Mouse (Mus musculus) midbrain, embryonic 11.5 days (tissue): ENCODE measurements at regions not wholly inside any gene's neighbourhood (a gene's known extent, or its start where the extent isn't known, plus 50 kb on each side); places are given as distances from the start of the nearest gene placed in this dataset.

Experiments used
- ATAC-seq: fragments of 200-750 bp; cut with Nextera tagmentation; 2 replicates; pipeline ENCODE4 v1.8.0; 2017; ENCODE audit warnings: moderate TSS enrichment, moderate library complexity; ENCODE audit not compliant: low FRiP score
- DNase-seq: peaks from one replicate; pipeline ENCODE4 v3.0.0; 2015; ENCODE audit warnings: low spot score; ENCODE audit errors: missing footprints
- H3K27ac ChIP-seq: fragments of 300-500 bp; sonication (generic); 2 replicates; pipeline ENCODE4 v1.5.1; 2014; ENCODE audit warnings: low read depth, low read length
- H3K27me3 ChIP-seq: fragments of 300-500 bp; sonication (generic); 2 replicates; pipeline ENCODE4 v1.6.1; 2014; ENCODE audit warnings: mild to moderate bottlenecking, low read length, moderate library complexity, mixed read lengths; ENCODE audit not compliant: control insufficient read depth, insufficient read depth
- H3K36me3 ChIP-seq: fragments of 300-500 bp; sonication (generic); 2 replicates; pipeline ENCODE4 v1.6.1; 2014; ENCODE audit warnings: mild to moderate bottlenecking, low read length, moderate library complexity, mixed read lengths; ENCODE audit not compliant: control insufficient read depth, insufficient read depth
- H3K4me1 ChIP-seq: fragments of 300-500 bp; sonication (generic); 2 replicates; pipeline ENCODE4 v1.6.1; 2014; ENCODE audit warnings: low read length; ENCODE audit not compliant: control insufficient read depth, insufficient read depth
- H3K4me2 ChIP-seq: fragments of 300-500 bp; sonication (generic); 2 replicates; pipeline ENCODE4 v1.6.1; 2014; ENCODE audit warnings: mild to moderate bottlenecking, moderate library complexity
- H3K4me3 ChIP-seq: fragments of 300-500 bp; sonication (generic); 2 replicates; pipeline ENCODE4 v1.5.1; 2014; ENCODE audit warnings: low read depth, low read length
- H3K9ac ChIP-seq: fragments of 300-500 bp; sonication (generic); 2 replicates; pipeline ENCODE4 v1.6.1; 2014; ENCODE audit warnings: low read length
- H3K9me3 ChIP-seq: fragments of 300-500 bp; sonication (generic); 2 replicates; pipeline ENCODE4 v1.6.1; 2016; ENCODE audit warnings: low read length; ENCODE audit not compliant: control insufficient read depth
- WGBS: fragments of 180-500 bp; shearing (Covaris S2); extraction: QIAGEN DNeasy Blood & Tissue Kit; methylation state at CpG from one replicate; pipeline ENCODE4 v1.1.7; 2014; 5-methylcytosine and 5-hydroxymethylcytosine counted together

DNA sequence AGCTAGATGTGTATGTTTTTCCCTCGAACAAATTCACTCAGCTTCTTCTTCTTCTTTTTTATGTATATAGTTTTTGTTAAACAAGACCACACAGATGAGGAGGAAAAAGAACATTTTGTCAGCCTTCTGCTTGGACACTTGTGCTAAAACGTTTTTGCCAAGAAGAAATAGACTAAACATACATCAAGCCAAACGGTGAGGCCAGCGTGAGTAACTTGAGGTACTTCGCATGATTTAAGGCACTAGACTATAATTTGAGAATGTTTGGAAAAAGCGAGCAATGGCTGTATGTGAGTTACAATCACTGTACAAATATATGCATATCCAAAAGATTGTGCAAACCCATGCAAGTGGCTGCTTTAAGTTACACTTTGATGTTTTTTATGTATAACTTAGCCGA is 201.8 kb upstream of the Gm9747 start:
- DNase-seq (no peak), ATAC-seq (no peak)
- no peak overlapping the region for H3K4me2 ChIP-seq
- H3K4me3 ChIP-seq, result no peak overlapping the region
- no peaks in the 10 kb centered on the region for H3K36me3 ChIP-seq
- H3K4me1 ChIP-seq, result no peaks in the 10 kb centered on the region
- H3K27me3 ChIP-seq, result no peaks in the 10 kb centered on the region
- 84% methylated on average over 7 of the region's 7 CpGs for WGBS
- H3K27ac ChIP-seq, result no peak overlapping the region
- H3K9me3 ChIP-seq, result no peaks in the 10 kb centered on the region
- H3K9ac ChIP-seq, result no peak overlapping the region

- no peak overlapping the region for H3K4me3 ChIP-seq
- no peaks in the 10 kb centered on the region for H3K9me3 ChIP-seq
- no peaks in the 10 kb centered on the region for H3K36me3 ChIP-seq
- ATAC-seq, result no peak
- H3K4me2 ChIP-seq, result no peak overlapping the region
- no peak overlapping the region for H3K9ac ChIP-seq
- WGBS, result 91% methylated on average over 1 of the region's 1 CpGs
- H3K27ac ChIP-seq, result no peak overlapping the region
- no peaks in the 10 kb centered on the region for H3K4me1 ChIP-seq
- DNase-seq, result no peak
- no peaks in the 10 kb centered on the region for H3K27me3 ChIP-seq
Measured at GRCm38 (mm10) chr1:82032410-82032809, 200.5 kb upstream of the Gm9747 start.

GRCm38 (mm10) chr1:82038171-82038570 is 194.7 kb upstream of the Gm9747 start:
- 86% methylated on average over 4 of the region's 4 CpGs for WGBS
- H3K4me3 ChIP-seq, result no peak overlapping the region
- H3K36me3 ChIP-seq, result no peaks in the 10 kb centered on the region

DNA sequence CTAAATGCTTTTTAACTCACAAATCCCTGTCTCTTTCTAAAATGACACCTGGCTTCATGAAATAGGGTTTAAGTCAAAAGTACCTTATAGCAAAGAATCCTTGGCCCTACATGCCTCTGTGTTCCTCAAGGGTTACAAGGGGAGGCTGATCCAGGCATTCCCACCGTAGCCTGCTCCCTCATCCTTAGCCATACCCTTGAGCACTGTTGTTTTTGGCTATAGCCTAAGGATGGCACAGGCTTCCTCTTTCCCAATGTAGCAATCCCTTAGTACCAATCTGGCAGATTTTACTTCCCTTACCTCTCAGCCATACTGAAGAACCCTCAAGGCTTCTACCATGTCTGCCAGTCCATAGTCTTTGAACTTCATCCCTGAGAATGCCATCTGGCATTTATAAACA is 194.2 kb upstream of the Gm9747 start:
- no peak overlapping the region for H3K4me3 ChIP-seq
- WGBS, result 79% methylated on average over 1 of the region's 1 CpGs
- H3K27me3 ChIP-seq, result no peaks in the 10 kb centered on the region
- H3K9me3 ChIP-seq, result no peaks in the 10 kb centered on the region
- no peak overlapping the region for H3K4me2 ChIP-seq
- no peaks in the 10 kb centered on the region for H3K36me3 ChIP-seq
- no peak overlapping the region for H3K27ac ChIP-seq
- H3K9ac ChIP-seq, result no peak overlapping the region
- H3K4me1 ChIP-seq, result no peaks in the 10 kb centered on the region
- DNase-seq (no peak), ATAC-seq (no peak)

More at GRCm38 (mm10) chr1:82038171-82038570, 194.7 kb upstream of the Gm9747 start:
- Histone ChIP-seq H3K4me2 (no peak overlapping the region), H3K27me3 (no peaks in the 10 kb centered on the region), H3K9me3 (no peaks in the 10 kb centered on the region), H3K4me1 (no peaks in the 10 kb centered on the region), H3K9ac (no peak overlapping the region), H3K27ac (no peak overlapping the region)
- DNase-seq (no peak), ATAC-seq (no peak)

GRCm38 (mm10) chr1:82041286-82042050 is 191.4 kb upstream of the Gm9747 start:
- Histone ChIP-seq H3K4me1 (no peaks in the 10 kb centered on the region), H3K4me3 (no peak overlapping the region), H3K27me3 (no peaks in the 10 kb centered on the region), H3K27ac (no peak overlapping the region), H3K9me3 (no peaks in the 10 kb centered on the region), H3K9ac (no peak overlapping the region), H3K36me3 (no peaks in the 10 kb centered on the region), H3K4me2 (no peak overlapping the region)
- no peak for DNase-seq
- WGBS, result 66% methylated on average over 3 of the region's 3 CpGs
- no peak for ATAC-seq

GRCm38 (mm10) chr1:82042051-82042432 is 190.9 kb upstream of the Gm9747 start:
- Histone ChIP-seq H3K4me3 (no peak overlapping the region), H3K36me3 (no peaks in the 10 kb centered on the region), H3K4me1 (no peaks in the 10 kb centered on the region), H3K9ac (no peak overlapping the region), H3K4me2 (no peak overlapping the region), H3K9me3 (no peaks in the 10 kb centered on the region), H3K27ac (no peak overlapping the region), H3K27me3 (no peaks in the 10 kb centered on the region)
- ATAC-seq, result no peak
- no peak for DNase-seq
- 37% methylated on average over 2 of the region's 2 CpGs for WGBS

GRCm38 (mm10) chr1:82042527-82042926 is 190.4 kb upstream of the Gm9747 start:
- Histone ChIP-seq H3K4me3 (no peak overlapping the region), H3K9ac (no peak overlapping the region), H3K4me1 (no peaks in the 10 kb centered on the region), H3K4me2 (no peak overlapping the region), H3K27ac (no peak overlapping the region), H3K36me3 (no peaks in the 10 kb centered on the region), H3K27me3 (no peaks in the 10 kb centered on the region), H3K9me3 (no peaks in the 10 kb centered on the region)
- WGBS, result 25% methylated on average over 3 of the region's 3 CpGs
- DNase-seq (no peak), ATAC-seq (no peak)

- Histone ChIP-seq H3K9ac (no peak overlapping the region), H3K27me3 (no peaks in the 10 kb centered on the region), H3K4me1 (no peaks in the 10 kb centered on the region; the same call in 1 of the 2 replicates), H3K36me3 (no peaks in the 10 kb centered on the region), H3K4me3 (no peak overlapping the region), H3K27ac (no peak overlapping the region), H3K4me2 (no peak overlapping the region), H3K9me3 (no peaks in the 10 kb centered on the region)
- no peak for ATAC-seq
- DNase-seq, result no peak
- WGBS, result 78% methylated on average over 6 of the region's 6 CpGs
Measured at GRCm38 (mm10) chr1:82066291-82066690, 166.6 kb upstream of the Gm9747 start.

GRCm38 (mm10) chr1:82068571-82068970 is 164.3 kb upstream of the Gm9747 start:
- WGBS, result 84% methylated on average over 4 of the region's 4 CpGs
- DNase-seq (no peak), ATAC-seq (no peak)
- no peaks in the 10 kb centered on the region for H3K9me3 ChIP-seq
- H3K27me3 ChIP-seq, result no peaks in the 10 kb centered on the region
- H3K9ac ChIP-seq, result no peak overlapping the region
- H3K4me2 ChIP-seq, result no peak overlapping the region
- H3K36me3 ChIP-seq, result no peaks in the 10 kb centered on the region
- H3K4me3 ChIP-seq, result no peak overlapping the region
- H3K4me1 ChIP-seq, result no peaks in the 10 kb centered on the region; the same call in 1 of the 2 replicates
- H3K27ac ChIP-seq, result no peak overlapping the region
